Mouse (Mus musculus) brain, embryonic 14.5 days (tissue): Measurements from ENCODE around the gene Cecr2.

Source experiments
- CTCF ChIP-seq: fragments of 200-500 bp; IDR thresholded peaks from 2 replicates; pipeline ENCODE4 v1.5.1; 2012; ENCODE audit warnings: inconsistent platforms, mild to moderate bottlenecking, moderate library complexity, borderline replicate concordance; ENCODE audit not compliant: insufficient read depth, insufficient read length; ENCODE audit errors: extremely low read depth
- POLR2A ChIP-seq: fragments of 200-500 bp; IDR thresholded peaks from 2 replicates; pipeline ENCODE4 v1.6.1; 2012; ENCODE audit warnings: mild to moderate bottlenecking, inconsistent platforms, borderline replicate concordance; ENCODE audit not compliant: poor library complexity, insufficient read depth, insufficient read length, severe bottlenecking; ENCODE audit errors: extremely low read depth

DNA sequence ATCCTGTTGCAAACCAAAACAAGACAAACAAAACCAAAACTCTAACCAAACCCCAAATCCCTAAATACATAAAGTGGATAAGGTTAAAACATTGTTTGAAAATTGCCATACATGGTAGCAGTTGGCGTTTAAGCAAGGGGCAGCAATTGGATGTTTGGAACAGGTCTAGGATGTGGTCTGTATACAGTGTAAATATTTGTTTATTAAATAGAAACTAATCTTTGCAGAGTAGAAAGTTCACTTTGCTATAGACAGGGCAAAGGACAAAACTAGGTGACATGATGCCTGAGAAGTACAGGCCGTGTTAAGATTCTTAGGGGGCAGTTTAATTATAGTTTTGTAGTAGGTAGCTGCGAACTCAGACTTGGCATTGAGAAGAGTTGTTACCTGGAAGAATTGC lies 18.6 kb downstream of the Cecr2 start:
- TF ChIP-seq POLR2A (no peak), CTCF (no peak)
